Mouse (Mus musculus) liver, embryonic 12.5 days (tissue): ENCODE data around the gene Hist3h2ba. TPM values are rescaled to one million over a fixed set of nuclear protein-coding genes. Genes with fewer than 3 reads are reported as not detected.
"Not testable (repeated sequence)": the region's sequence is repeated elsewhere in the genome, so short reads cannot be mapped to it uniquely, and the experiment has no call there.

Experiments
- ATAC-seq: fragments of 200-750 bp; cut with Nextera tagmentation; 2 replicates; pipeline ENCODE4 v1.8.0; 2017; ENCODE audit warnings: moderate number of reproducible peaks, mild to moderate bottlenecking, moderate library complexity
- H3K27ac ChIP-seq: fragments of 300-500 bp; sonication (generic); 2 replicates; pipeline ENCODE4 v1.5.1; 2016; ENCODE audit warnings: mild to moderate bottlenecking
- H3K27me3 ChIP-seq: fragments of 300-500 bp; sonication (generic); replicated peaks from 2 replicates; pipeline ENCODE4 v1.6.1; 2016; ENCODE audit warnings: mild to moderate bottlenecking, moderate library complexity
- H3K36me3 ChIP-seq: fragments of 300-500 bp; sonication (generic); 2 replicates; pipeline ENCODE4 v1.6.1; 2016; ENCODE audit warnings: mild to moderate bottlenecking, moderate library complexity
- H3K4me1 ChIP-seq: fragments of 300-500 bp; sonication (generic); 2 replicates; pipeline ENCODE4 v1.6.1; 2016
- H3K4me2 ChIP-seq: fragments of 300-500 bp; sonication (generic); 2 replicates; pipeline ENCODE4 v1.6.1; 2016; ENCODE audit warnings: mild to moderate bottlenecking, moderate library complexity
- H3K4me3 ChIP-seq: fragments of 300-500 bp; sonication (generic); 2 replicates; pipeline ENCODE4 v1.5.1; 2016; ENCODE audit warnings: mild to moderate bottlenecking, moderate library complexity
- H3K9ac ChIP-seq: fragments of 300-500 bp; sonication (generic); 2 replicates; pipeline ENCODE4 v1.6.1; 2016; ENCODE audit warnings: mild to moderate bottlenecking, moderate library complexity
- H3K9me3 ChIP-seq: fragments of 300-500 bp; sonication (generic); replicated peaks from 2 replicates; pipeline ENCODE4 v1.6.1; 2016; ENCODE audit warnings: mild to moderate bottlenecking, moderate library complexity
- WGBS: fragments of 180-500 bp; shearing (Covaris S2); methylation state at CpG from one replicate; pipeline ENCODE4 v1.1.7; 2016; ENCODE audit not compliant: insufficient replicate concordance; 5-methylcytosine and 5-hydroxymethylcytosine counted together
- polyA plus RNA-seq: library from polyadenylated mRNA; unstranded; fragments of >200 nt; fragmentation: Nextera tagmentation; extraction: Ambion mirVana; gene quantifications from 2 replicates; pipeline ENCODE4 v1.2.1, GENCODE M21; 2016

The Hist3h2ba gene
- polyA plus RNA-seq, 1 experiment from 2014 or later = 5.7 TPM

DNA sequence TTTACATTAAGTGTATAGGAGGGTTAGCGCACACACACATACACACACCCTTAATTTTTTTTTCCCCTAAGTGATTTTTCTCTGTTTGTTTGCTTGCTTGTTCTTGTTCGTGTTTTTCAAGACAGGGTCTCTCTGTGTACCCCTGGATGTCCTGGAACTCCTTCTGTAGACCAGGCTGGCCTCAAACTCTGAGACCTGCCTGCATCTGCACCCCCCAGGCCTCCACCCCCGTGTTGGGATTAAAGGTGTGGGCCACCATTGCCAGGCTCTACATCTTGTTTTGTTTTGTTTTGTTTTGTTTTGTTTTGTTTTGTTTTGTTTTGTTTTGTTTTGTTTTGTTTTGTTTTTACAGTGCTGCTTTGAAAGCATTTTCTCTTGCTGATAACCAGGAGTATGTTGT is 1.4 kb upstream of the Hist3h2ba start:
- no peak overlapping the region for H3K4me3 ChIP-seq
- peaks cover 25% of the 10 kb centered on the region for H3K4me1 ChIP-seq
- ATAC-seq = no peak
- no peak overlapping the region for H3K27ac ChIP-seq
- WGBS = 60% methylated on average over 3 of the region's 3 CpGs
- H3K9ac ChIP-seq = no peak overlapping the region
- no peaks in the 10 kb centered on the region for H3K36me3 ChIP-seq
- H3K27me3 ChIP-seq = peaks cover 95% of the 10 kb centered on the region
- no peaks in the 10 kb centered on the region for H3K9me3 ChIP-seq
- H3K4me2 ChIP-seq = no peak overlapping the region

DNA sequence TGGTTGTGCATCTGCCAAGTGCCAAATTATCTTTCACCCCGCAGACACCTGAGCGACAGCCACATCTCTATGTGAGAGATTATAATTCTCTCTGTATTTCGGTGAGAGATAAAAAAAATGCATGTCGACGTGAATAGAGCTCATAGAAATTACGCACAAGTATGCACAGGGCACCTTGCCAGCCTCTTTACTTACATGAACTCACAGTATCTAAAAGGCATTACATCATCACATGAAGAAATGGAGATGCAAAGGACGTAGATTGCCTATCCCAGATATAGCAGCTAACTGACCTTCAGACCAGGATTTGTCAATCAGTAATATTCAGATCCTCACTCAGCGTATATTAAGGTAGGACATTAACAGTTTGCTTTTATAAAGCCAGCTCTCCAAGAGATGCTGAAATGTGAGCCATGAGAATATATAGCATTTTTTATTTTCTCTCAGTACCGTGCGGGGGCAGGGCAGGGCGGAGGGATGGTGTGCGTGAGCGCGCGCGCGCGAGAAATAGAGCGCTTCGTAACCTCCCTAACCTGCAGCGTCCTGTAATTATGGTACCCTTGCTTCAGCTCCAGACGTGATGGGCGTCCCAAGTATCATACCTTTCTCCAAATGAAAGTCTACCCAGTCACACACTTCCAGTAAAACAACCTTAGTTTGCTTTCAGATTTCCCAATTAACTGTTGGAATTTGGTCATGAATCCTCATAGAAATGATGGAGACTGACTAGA is 757 bp upstream of the Hist3h2ba start:
- peak overlapping the region; percentile 17; the same call in 1 of the 2 replicates for H3K27ac ChIP-seq
- WGBS = 23% methylated on average over 23 of the region's 23 CpGs
- H3K9me3 ChIP-seq = no peaks in the 10 kb centered on the region
- peaks cover 88% of the 10 kb centered on the region for H3K27me3 ChIP-seq
- peak overlapping the region; percentile 70; the same call in 1 of the 2 replicates for H3K9ac ChIP-seq
- peak overlapping the region; percentile 75 for H3K4me2 ChIP-seq
- peak overlapping the region; percentile 55 for H3K4me3 ChIP-seq
- peaks cover 28% of the 10 kb centered on the region for H3K4me1 ChIP-seq
- H3K36me3 ChIP-seq = no peaks in the 10 kb centered on the region
- ATAC-seq = no peak

DNA sequence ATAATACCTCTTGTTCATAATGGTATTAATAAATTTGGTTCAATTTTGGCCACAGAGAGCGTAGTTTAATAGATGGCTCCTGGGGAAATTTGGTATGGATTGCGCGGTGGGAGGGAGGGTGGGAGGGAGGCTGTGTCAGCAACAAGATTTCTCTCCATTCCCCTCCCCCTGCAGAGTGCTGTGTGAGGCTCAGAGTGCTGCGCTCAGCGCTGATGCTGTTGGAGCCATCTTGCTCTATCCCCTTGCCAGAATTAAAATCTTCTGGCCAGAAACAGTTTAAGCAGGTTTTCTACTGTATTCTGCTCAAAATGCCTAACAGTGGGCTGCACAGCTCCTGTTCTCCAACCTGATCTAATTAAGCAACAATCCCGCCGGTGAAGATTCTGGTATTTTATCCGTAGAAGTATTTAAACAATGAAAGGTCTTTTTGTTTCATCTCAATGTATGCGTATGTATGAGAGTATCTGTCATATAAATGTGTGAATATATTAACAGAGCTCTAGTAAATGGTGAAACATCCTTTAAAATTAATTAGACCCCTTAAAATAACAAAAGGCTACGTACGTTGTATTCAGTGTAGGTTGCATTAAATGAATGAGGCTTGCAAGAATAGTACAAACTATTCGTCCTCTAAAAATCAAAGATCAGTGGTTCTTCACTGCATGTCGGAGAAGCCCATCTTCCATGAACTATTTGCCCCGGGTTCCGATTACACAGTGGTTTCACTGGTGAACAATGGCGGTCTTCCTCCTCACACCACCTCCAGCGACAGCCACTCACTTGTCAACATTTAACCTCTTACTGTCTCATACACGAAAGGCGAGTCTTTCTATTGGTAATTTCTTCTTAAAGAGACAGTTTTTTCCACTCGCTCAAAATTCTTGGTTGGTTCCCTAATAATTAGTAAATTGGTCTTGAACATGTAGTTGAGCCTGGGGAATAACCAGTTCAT is 1.0 kb downstream of the Hist3h2ba start:
- Histone ChIP-seq H3K4me1 (peaks cover 37% of the 10 kb centered on the region), H3K27ac (peak overlapping the region; percentile 72; the same call in 1 of the 2 replicates), H3K27me3 (peaks cover 70% of the 10 kb centered on the region), H3K36me3 (no peaks in the 10 kb centered on the region), H3K9ac (peak overlapping the region; percentile 70), H3K9me3 (no peaks in the 10 kb centered on the region), H3K4me2 (peak overlapping the region; percentile 75), H3K4me3 (peak overlapping the region; percentile 55)
- ATAC-seq = no peak
- 25% methylated on average over 20 of the region's 20 CpGs for WGBS

DNA sequence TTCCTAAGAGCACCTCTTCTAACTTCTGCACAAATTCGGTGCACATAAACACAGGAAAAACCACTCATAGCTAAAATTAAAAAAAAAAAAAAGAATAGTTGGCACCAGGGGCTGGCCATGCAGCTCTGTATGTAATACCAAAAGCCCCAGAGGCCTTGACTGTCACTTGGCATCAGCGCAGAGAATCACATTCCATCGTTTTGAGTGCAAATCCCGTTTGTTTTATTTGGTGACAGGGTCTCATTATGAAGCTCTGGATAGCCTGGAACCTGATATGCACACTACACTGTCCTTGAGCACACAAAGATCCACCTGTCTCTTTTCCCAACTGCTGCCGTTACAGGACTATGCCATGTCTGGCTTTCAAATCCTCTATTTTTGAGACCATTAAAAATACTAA is 2.5 kb downstream of the Hist3h2ba start:
- no peak overlapping the region for H3K9ac ChIP-seq
- H3K27me3 ChIP-seq = peaks cover 56% of the 10 kb centered on the region
- no peak overlapping the region for H3K4me3 ChIP-seq
- ATAC-seq = no peak
- 72% methylated on average over 5 of the region's 5 CpGs for WGBS
- peaks cover 40% of the 10 kb centered on the region for H3K4me1 ChIP-seq
- H3K36me3 ChIP-seq = peaks cover 3% of the 10 kb centered on the region
- no peak overlapping the region for H3K4me2 ChIP-seq
- no peak overlapping the region for H3K27ac ChIP-seq
- no peaks in the 10 kb centered on the region for H3K9me3 ChIP-seq

DNA sequence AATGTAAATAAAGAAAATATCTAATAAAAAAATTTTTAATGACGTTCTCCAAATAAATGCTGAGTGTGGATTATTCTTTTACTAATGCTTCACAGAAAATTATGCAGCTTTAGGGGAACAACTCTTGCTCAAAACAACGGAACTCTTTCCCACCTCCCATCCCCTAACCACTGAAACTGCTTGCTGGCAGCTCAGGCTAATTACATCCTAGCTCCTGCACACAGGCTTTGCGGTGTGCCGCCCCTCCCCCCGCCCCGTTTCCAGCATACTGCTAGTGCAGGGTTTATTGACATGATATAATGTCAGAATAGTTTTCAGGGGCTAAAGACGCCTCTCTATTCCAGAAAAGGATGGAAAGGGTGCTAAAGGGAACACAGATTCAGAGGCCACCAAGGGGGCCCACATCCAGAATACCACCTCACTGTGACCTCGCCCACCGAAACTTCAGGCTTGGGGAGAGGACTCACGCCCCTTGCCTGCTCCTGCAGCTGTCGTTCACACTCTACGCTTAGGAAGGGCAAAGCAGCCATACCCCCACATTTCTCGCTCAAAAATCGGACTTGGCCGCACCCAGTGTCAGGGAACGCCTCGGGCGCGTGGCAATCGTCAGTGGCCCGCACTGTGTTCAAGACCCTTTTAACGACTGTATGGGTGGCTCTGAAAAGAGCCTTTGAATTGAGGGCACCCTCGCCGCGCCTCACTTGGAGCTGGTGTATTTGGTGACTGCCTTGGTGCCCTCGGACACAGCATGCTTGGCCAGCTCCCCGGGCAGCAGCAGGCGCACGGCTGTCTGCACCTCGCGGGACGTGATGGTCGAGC is 4.8 kb downstream of the Hist3h2ba start:
- H3K9ac ChIP-seq = peak overlapping the region; percentile 98
- peak overlapping the region; percentile 99 for H3K27ac ChIP-seq
- peaks cover 34% of the 10 kb centered on the region for H3K27me3 ChIP-seq
- H3K4me2 ChIP-seq = peak overlapping the region; percentile 95
- H3K9me3 ChIP-seq = no peaks in the 10 kb centered on the region
- H3K4me1 ChIP-seq = peaks cover 50% of the 10 kb centered on the region
- peak overlapping the region; percentile 89 for H3K4me3 ChIP-seq
- ATAC-seq = peak; percentile 28
- WGBS = under 1% methylated on average over 33 of the region's 33 CpGs
- peaks cover 25% of the 10 kb centered on the region for H3K36me3 ChIP-seq

DNA sequence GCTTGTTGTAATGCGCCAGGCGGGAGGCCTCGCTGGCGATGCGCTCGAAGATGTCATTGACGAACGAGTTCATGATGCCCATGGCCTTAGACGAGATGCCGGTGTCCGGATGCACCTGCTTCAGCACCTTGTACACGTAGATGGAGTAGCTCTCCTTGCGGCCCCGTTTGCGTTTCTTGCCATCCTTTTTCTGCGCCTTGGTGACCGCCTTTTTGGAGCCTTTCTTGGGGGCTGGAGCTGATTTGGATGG is 5.4 kb downstream of the Hist3h2ba start:
- peaks cover 28% of the 10 kb centered on the region for H3K27me3 ChIP-seq
- peak overlapping the region; percentile 98 for H3K9ac ChIP-seq
- WGBS = 0% methylated on average over 16 of the region's 17 CpGs
- H3K27ac ChIP-seq = peak overlapping the region; percentile 99
- H3K36me3 ChIP-seq = peaks cover 25% of the 10 kb centered on the region
- peak overlapping the region; percentile 89 for H3K4me3 ChIP-seq
- H3K4me1 ChIP-seq = peaks cover 50% of the 10 kb centered on the region
- H3K9me3 ChIP-seq, ATAC-seq: not testable (repeated sequence)
- peak overlapping the region; percentile 95 for H3K4me2 ChIP-seq

DNA sequence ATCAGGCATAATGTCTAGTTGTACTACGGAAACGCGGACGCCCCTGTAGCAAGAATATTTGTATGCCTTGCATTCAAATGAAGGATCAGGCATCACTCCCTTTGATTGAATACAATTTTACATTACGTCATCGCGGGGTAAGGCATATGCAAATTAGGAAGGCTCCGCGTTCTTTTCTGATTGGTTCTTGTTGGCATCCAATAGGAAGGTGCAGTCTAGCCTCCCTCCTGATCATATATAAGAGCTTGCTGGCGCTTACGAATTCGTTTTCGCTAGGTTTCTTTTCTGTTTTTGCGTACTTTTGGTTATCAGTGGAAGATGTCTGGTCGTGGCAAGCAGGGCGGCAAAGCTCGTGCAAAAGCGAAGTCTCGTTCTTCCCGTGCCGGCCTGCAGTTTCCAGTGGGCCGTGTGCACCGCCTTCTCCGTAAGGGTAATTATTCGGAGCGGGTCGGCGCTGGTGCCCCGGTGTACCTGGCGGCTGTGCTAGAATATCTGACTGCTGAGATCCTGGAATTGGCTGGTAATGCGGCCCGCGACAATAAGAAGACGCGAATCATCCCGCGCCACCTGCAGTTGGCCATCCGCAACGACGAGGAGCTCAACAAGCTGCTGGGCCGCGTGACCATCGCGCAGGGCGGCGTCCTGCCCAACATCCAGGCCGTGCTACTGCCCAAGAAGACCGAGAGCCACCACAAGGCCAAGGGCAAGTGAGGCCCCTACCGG is 5.9 kb downstream of the Hist3h2ba start, which contains the start of the genes Hist3h2a and Trim17:
Gene Hist3h2a, plus strand, starts transcription at position 266 of the 723 bp plus-strand sequence.
Gene Trim17, plus strand, starts transcription at position 266 of the 723 bp plus-strand sequence.
- H3K36me3 ChIP-seq = peaks cover 25% of the 10 kb centered on the region
- peak within 1 kb of the TSS; percentile 99 for H3K27ac ChIP-seq
- H3K27me3 ChIP-seq = peaks cover 23% of the 10 kb centered on the region
- whole genome bisulfite sequencing = under 1% methylated on average over 49 of the region's 49 CpGs
- H3K9me3 ChIP-seq = no peaks in the 10 kb centered on the region
- peak within 1 kb of the TSS; percentile 98 for H3K9ac ChIP-seq
- H3K4me1 ChIP-seq = peaks cover 50% of the 10 kb centered on the region
- H3K4me2 ChIP-seq = peak within 1 kb of the TSS; percentile 95
- ATAC-seq = peak; percentile 86
- peak within 1 kb of the TSS; percentile 89 for H3K4me3 ChIP-seq

DNA sequence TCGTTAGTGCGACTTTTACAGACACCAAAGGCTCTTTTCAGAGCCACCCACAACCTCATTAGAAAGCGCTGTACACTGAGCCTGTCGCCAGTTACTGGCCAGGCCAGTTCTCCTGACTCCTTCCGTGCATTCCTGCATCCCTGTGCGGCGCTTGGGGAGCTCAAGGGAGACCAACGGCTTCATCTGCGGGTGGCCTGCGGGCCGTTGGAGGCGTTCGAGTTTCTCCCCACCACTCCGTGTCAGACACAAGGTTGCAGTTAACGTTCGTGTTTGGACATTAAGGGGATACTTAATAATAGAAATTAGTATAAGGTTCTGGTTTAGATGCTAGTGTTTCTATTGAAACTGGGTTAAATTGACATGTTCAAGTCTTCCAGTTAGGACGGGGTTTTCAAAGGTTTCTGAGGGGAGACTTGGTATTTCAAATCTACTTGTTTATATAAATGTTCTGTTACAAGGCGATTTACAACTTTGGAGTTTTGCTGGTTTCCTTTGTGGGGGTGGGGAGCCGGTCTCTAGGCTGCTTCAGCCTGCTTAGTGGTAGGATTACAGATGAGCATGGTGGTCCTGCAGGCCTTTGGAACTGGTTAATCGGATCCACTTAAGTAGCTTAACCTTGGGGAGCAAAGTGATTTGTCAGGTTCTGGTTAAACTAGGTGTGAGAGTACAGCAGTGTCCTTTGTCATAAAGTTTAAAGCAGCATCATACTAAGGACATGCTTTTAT is 6.6 kb downstream of the Hist3h2ba start:
- no peaks in the 10 kb centered on the region for H3K9me3 ChIP-seq
- H3K27ac ChIP-seq = peak overlapping the region; percentile 99
- peaks cover 25% of the 10 kb centered on the region for H3K36me3 ChIP-seq
- H3K27me3 ChIP-seq = peaks cover 17% of the 10 kb centered on the region
- H3K4me1 ChIP-seq = peaks cover 52% of the 10 kb centered on the region
- ATAC-seq = peak; percentile 30
- peak overlapping the region; percentile 89 for H3K4me3 ChIP-seq
- WGBS = under 1% methylated on average over 20 of the region's 20 CpGs
- peak overlapping the region; percentile 98 for H3K9ac ChIP-seq
- peak overlapping the region; percentile 95 for H3K4me2 ChIP-seq

DNA sequence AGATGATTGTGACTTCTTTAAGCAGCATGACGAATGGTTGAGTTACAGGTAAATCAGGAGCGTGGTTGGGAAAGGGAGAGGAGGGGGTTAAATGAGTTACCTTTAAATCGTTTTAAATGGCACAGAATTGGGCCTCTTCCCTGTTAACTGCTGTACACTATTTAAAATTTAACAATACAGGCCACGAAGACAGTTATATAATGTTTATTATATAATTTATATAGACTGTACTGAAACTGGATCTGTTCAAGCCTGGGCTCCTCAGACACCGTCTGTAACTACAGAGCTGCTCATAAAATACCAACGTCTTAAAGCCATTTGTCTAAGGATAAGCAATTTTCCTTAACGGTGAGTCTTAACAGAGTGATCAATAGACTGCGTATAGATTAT is 7.1 kb downstream of the Hist3h2ba start:
- Histone ChIP-seq H3K4me3 (peak overlapping the region; percentile 89), H3K36me3 (peaks cover 25% of the 10 kb centered on the region), H3K27me3 (peaks cover 11% of the 10 kb centered on the region), H3K4me2 (peak overlapping the region; percentile 95), H3K9ac (peak overlapping the region; percentile 98), H3K9me3 (no peaks in the 10 kb centered on the region), H3K4me1 (peaks cover 54% of the 10 kb centered on the region), H3K27ac (peak overlapping the region; percentile 99)
- 45% methylated on average over 8 of the region's 8 CpGs for WGBS
- ATAC-seq = no peak

DNA sequence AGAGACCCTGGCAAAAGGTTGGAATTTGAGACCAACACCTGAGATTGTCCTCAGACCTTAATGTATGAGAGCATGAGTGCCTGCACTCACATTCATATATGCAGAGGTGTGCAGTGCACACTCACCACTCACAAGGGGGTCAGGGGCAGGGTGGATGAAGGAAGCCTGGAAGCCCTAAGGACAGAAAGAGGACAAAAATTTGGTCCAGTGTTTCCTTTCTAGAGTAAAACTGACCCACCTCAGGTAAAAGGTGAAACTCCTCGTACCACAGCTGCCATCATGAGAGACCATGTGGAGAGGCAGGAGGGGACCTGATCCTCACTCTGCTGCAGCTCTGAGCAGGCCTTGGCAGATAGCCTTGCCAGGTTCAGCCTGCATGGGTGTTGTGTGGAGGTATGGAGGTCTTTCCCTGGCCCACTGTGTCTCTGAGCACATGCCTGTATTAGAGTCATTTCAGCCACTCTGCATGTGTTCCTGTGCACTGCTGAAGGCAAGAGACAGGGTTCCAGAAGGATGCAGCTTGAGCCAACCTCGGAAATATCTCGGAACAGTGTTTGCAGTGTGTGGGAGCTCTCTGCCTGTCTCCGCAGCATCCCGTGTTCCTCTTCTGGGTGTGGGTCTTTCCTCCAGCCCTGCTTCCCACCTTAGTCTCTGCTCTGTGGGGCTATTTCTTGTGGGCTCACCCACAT is 8.7 kb downstream of the Hist3h2ba start:
- Histone ChIP-seq H3K27me3 (peaks cover 14% of the 10 kb centered on the region), H3K9me3 (peaks cover 8% of the 10 kb centered on the region; the same call in 1 of the 2 replicates), H3K4me3 (peak overlapping the region; percentile 89), H3K4me2 (peak overlapping the region; percentile 95), H3K9ac (peak overlapping the region; percentile 98), H3K27ac (peak overlapping the region; percentile 99), H3K36me3 (peaks cover 25% of the 10 kb centered on the region), H3K4me1 (peaks cover 59% of the 10 kb centered on the region)
- 89% methylated on average over 5 of the region's 5 CpGs for WGBS
- no peak for ATAC-seq
